Mouse (Mus musculus) forebrain, embryonic 12.5 days (tissue): Measurements from ENCODE around the gene Doxl2. TPM values are rescaled to one million over a fixed set of nuclear protein-coding genes. Genes with fewer than 3 reads are reported as not detected.

ENCODE experiments used
- ATAC-seq: fragments of 200-750 bp; cut with Nextera tagmentation; 2 replicates; pipeline ENCODE4 v1.8.0; 2017; ENCODE audit warnings: moderate TSS enrichment; ENCODE audit not compliant: low FRiP score
- H3K27ac ChIP-seq: fragments of 300-500 bp; sonication (generic); 2 replicates; pipeline ENCODE4 v1.5.1; 2016; ENCODE audit warnings: mild to moderate bottlenecking
- H3K27me3 ChIP-seq: fragments of 300-500 bp; sonication (generic); 2 replicates; pipeline ENCODE4 v1.6.1; 2016; ENCODE audit warnings: mild to moderate bottlenecking
- H3K36me3 ChIP-seq: fragments of 300-500 bp; sonication (generic); replicated peaks from 2 replicates; pipeline ENCODE4 v1.6.1; 2016; ENCODE audit warnings: mild to moderate bottlenecking
- H3K4me1 ChIP-seq: fragments of 300-500 bp; sonication (generic); 2 replicates; pipeline ENCODE4 v1.6.1; 2016
- H3K4me2 ChIP-seq: fragments of 300-500 bp; sonication (generic); 2 replicates; pipeline ENCODE4 v1.6.1; 2016; ENCODE audit warnings: mild to moderate bottlenecking, moderate library complexity
- H3K4me3 ChIP-seq: fragments of 300-500 bp; sonication (generic); replicated peaks from 2 replicates; pipeline ENCODE4 v1.5.1; 2016; ENCODE audit warnings: mild to moderate bottlenecking
- H3K9ac ChIP-seq: fragments of 300-500 bp; sonication (generic); 2 replicates; pipeline ENCODE4 v1.6.1; 2016; ENCODE audit warnings: mild to moderate bottlenecking
- H3K9me3 ChIP-seq: fragments of 300-500 bp; sonication (generic); 2 replicates; pipeline ENCODE4 v1.6.1; 2016
- WGBS: fragments of 180-500 bp; shearing (Covaris S2); methylation state at CpG from one replicate; pipeline ENCODE4 v1.1.7; 2016; 5-methylcytosine and 5-hydroxymethylcytosine counted together
- polyA plus RNA-seq: library from polyadenylated mRNA; unstranded; fragments of >200 nt; fragmentation: Nextera tagmentation; extraction: Ambion mirVana; gene quantifications from 2 replicates; pipeline ENCODE4 v1.2.1, GENCODE M21; 2016

Doxl2 gene
- polyA plus RNA-seq, 1 experiment from 2014 or later: not detected

- ATAC-seq: no peak
- 88% methylated on average over 4 of the region's 4 CpGs for WGBS
- Histone ChIP-seq H3K9ac (no peak overlapping the region), H3K27ac (no peak overlapping the region), H3K36me3 (no peaks in the 10 kb centered on the region), H3K27me3 (no peaks in the 10 kb centered on the region), H3K9me3 (no peaks in the 10 kb centered on the region), H3K4me1 (peaks cover 12% of the 10 kb centered on the region), H3K4me3 (no peak overlapping the region), H3K4me2 (no peak overlapping the region)
Measured at GRCm38 (mm10) chr6:49013023-49013422, 38.3 kb downstream of the Doxl2 start.

GRCm38 (mm10) chr6:49013458-49013857 lies 38.7 kb downstream of the Doxl2 start:
- no peaks in the 10 kb centered on the region for H3K9me3 ChIP-seq
- H3K27me3 ChIP-seq: no peaks in the 10 kb centered on the region
- H3K4me2 ChIP-seq: no peak overlapping the region
- no peak overlapping the region for H3K4me3 ChIP-seq
- WGBS: 93% methylated on average over 3 of the region's 3 CpGs
- no peak overlapping the region for H3K27ac ChIP-seq
- H3K36me3 ChIP-seq: no peaks in the 10 kb centered on the region
- peaks cover 8% of the 10 kb centered on the region for H3K4me1 ChIP-seq
- H3K9ac ChIP-seq: no peak overlapping the region
- no peak for ATAC-seq

GRCm38 (mm10) chr6:49017150-49017549 lies 42.4 kb downstream of the Doxl2 start:
- WGBS: 78% methylated on average over 12 of the region's 12 CpGs
- no peaks in the 10 kb centered on the region for H3K27me3 ChIP-seq
- no peak overlapping the region for H3K27ac ChIP-seq
- H3K9ac ChIP-seq: no peak overlapping the region
- no peak for ATAC-seq
- H3K4me2 ChIP-seq: no peak overlapping the region
- no peak overlapping the region for H3K4me3 ChIP-seq
- peaks cover 19% of the 10 kb centered on the region for H3K4me1 ChIP-seq
- H3K36me3 ChIP-seq: no peaks in the 10 kb centered on the region
- no peaks in the 10 kb centered on the region for H3K9me3 ChIP-seq

- no peak overlapping the region for H3K4me2 ChIP-seq
- H3K9ac ChIP-seq: no peak overlapping the region
- no peaks in the 10 kb centered on the region for H3K27me3 ChIP-seq
- peaks cover 19% of the 10 kb centered on the region for H3K4me1 ChIP-seq
- no peak overlapping the region for H3K27ac ChIP-seq
- no peak for ATAC-seq
- H3K9me3 ChIP-seq: no peaks in the 10 kb centered on the region
- no peaks in the 10 kb centered on the region for H3K36me3 ChIP-seq
- H3K4me3 ChIP-seq: no peak overlapping the region
- WGBS: 94% methylated on average over 1 of the region's 1 CpGs
Measured at GRCm38 (mm10) chr6:49019341-49019740, 44.6 kb downstream of the Doxl2 start.

GRCm38 (mm10) chr6:49021141-49022012 lies 46.6 kb downstream of the Doxl2 start:
- Histone ChIP-seq H3K4me3 (no peak overlapping the region), H3K4me1 (peaks cover 19% of the 10 kb centered on the region), H3K9me3 (no peaks in the 10 kb centered on the region), H3K36me3 (no peaks in the 10 kb centered on the region), H3K4me2 (peak overlapping the region; percentile 10; the same call in 1 of the 2 replicates), H3K9ac (no peak overlapping the region), H3K27me3 (no peaks in the 10 kb centered on the region), H3K27ac (peak overlapping the region; percentile 78)
- 20% methylated on average over 14 of the region's 14 CpGs for WGBS
- peak; percentile 87; the same call in 1 of the 2 replicates for ATAC-seq

- ATAC-seq: no peak
- peaks cover 19% of the 10 kb centered on the region for H3K4me1 ChIP-seq
- H3K27me3 ChIP-seq: no peaks in the 10 kb centered on the region
- no peak overlapping the region for H3K4me3 ChIP-seq
- H3K4me2 ChIP-seq: no peak overlapping the region
- WGBS: 81% methylated on average over 2 of the region's 2 CpGs
- H3K36me3 ChIP-seq: no peaks in the 10 kb centered on the region
- no peak overlapping the region for H3K9ac ChIP-seq
- H3K9me3 ChIP-seq: no peaks in the 10 kb centered on the region
- H3K27ac ChIP-seq: 0 out of 2 replicates have a peak overlapping the region, but pooled peaks have one; percentile 32
Measured at GRCm38 (mm10) chr6:49022384-49022783, 47.6 kb downstream of the Doxl2 start.

GRCm38 (mm10) chr6:49023315-49023714 lies 48.6 kb downstream of the Doxl2 start:
- Histone ChIP-seq H3K27ac (no peak overlapping the region), H3K9me3 (no peaks in the 10 kb centered on the region), H3K4me1 (peaks cover 19% of the 10 kb centered on the region), H3K4me3 (no peak overlapping the region), H3K9ac (no peak overlapping the region), H3K27me3 (no peaks in the 10 kb centered on the region), H3K36me3 (no peaks in the 10 kb centered on the region), H3K4me2 (no peak overlapping the region)
- 87% methylated on average over 10 of the region's 10 CpGs for WGBS
- ATAC-seq: no peak

GRCm38 (mm10) chr6:49025290-49025689 lies 50.5 kb downstream of the Doxl2 start:
- no peak overlapping the region for H3K4me2 ChIP-seq
- no peaks in the 10 kb centered on the region for H3K27me3 ChIP-seq
- ATAC-seq: no peak
- no peak overlapping the region for H3K4me3 ChIP-seq
- H3K27ac ChIP-seq: no peak overlapping the region
- WGBS: 77% methylated on average over 7 of the region's 7 CpGs
- H3K9me3 ChIP-seq: no peaks in the 10 kb centered on the region
- H3K4me1 ChIP-seq: peaks cover 14% of the 10 kb centered on the region
- H3K36me3 ChIP-seq: no peaks in the 10 kb centered on the region
- no peak overlapping the region for H3K9ac ChIP-seq

GRCm38 (mm10) chr6:49026496-49026895 lies 51.7 kb downstream of the Doxl2 start:
- 89% methylated on average over 5 of the region's 5 CpGs for WGBS

GRCm38 (mm10) chr6:49028019-49028418 lies 53.3 kb downstream of the Doxl2 start:
- H3K27ac ChIP-seq: no peak overlapping the region
- no peak overlapping the region for H3K4me3 ChIP-seq
- no peaks in the 10 kb centered on the region for H3K9me3 ChIP-seq
- 92% methylated on average over 6 of the region's 6 CpGs for WGBS
- no peak for ATAC-seq
- no peak overlapping the region for H3K4me2 ChIP-seq
- no peaks in the 10 kb centered on the region for H3K36me3 ChIP-seq
- no peaks in the 10 kb centered on the region for H3K4me1 ChIP-seq
- H3K27me3 ChIP-seq: no peaks in the 10 kb centered on the region
- H3K9ac ChIP-seq: no peak overlapping the region

More at GRCm38 (mm10) chr6:49026496-49026895, 51.7 kb downstream of the Doxl2 start:
- peaks cover 3% of the 10 kb centered on the region; the same call in 1 of the 2 replicates for H3K4me1 ChIP-seq
- H3K9me3 ChIP-seq: no peaks in the 10 kb centered on the region
- H3K4me2 ChIP-seq: no peak overlapping the region
- no peaks in the 10 kb centered on the region for H3K36me3 ChIP-seq
- ATAC-seq: no peak
- no peak overlapping the region for H3K9ac ChIP-seq
- H3K27me3 ChIP-seq: no peaks in the 10 kb centered on the region
- no peak overlapping the region for H3K27ac ChIP-seq
- no peak overlapping the region for H3K4me3 ChIP-seq

Other genes with a start within 250 kb of the Doxl2 start
- 3.0 and 3.3 TPM in 2 replicates for gene Gimap1, start 235.9 kb upstream of the Doxl2 start, polyA plus RNA-seq
- gene Gimap5, start 228.8 kb upstream of the Doxl2 start, polyA plus RNA-seq: 0.50 and 1.0 TPM in 2 replicates
- not detected in 2 replicates for gene Gimap3, start 204.1 kb upstream of the Doxl2 start, polyA plus RNA-seq
- 12.0 and 16.7 TPM in 2 replicates for gene Tmem176a, start 134.0 kb upstream of the Doxl2 start, polyA plus RNA-seq
- gene Tmem176b, start 133.5 kb upstream of the Doxl2 start, polyA plus RNA-seq: 67.1 and 77.8 TPM in 2 replicates
- not detected in 2 replicates for gene Aoc1, start 102.1 kb upstream of the Doxl2 start, polyA plus RNA-seq
- not detected in 2 replicates for gene 1600015I10Rik, start 45.1 kb upstream of the Doxl2 start, polyA plus RNA-seq
- gene Svs1, start 11.9 kb downstream of the Doxl2 start, polyA plus RNA-seq: not detected in 2 replicates
- 0.19 and 0.82 TPM in 2 replicates for gene Gpnmb, start 61.6 kb downstream of the Doxl2 start, polyA plus RNA-seq
- gene Malsu1, start 98.8 kb downstream of the Doxl2 start, polyA plus RNA-seq: 58.7 and 67.8 TPM in 2 replicates
- gene Igf2bp3, start 240.0 kb downstream of the Doxl2 start, polyA plus RNA-seq: 98.9 and 107 TPM in 2 replicates